Mouse (Mus musculus) megakaryocyte, adult 5-6 weeks (primary cell): ENCODE measurements around the gene Rapgef1. TPM values are rescaled to one million over a fixed set of nuclear protein-coding genes. Genes with fewer than 3 reads are reported as not detected.
"Not testable (repeated sequence)": the region's sequence is repeated elsewhere in the genome, so short reads cannot be mapped to it uniquely, and the experiment has no call there.

Experiments
- ATAC-seq: 2 replicates; pipeline ENCODE4 v1.8.0; 2016; ENCODE audit warnings: mild to moderate bottlenecking, inconsistent platforms; ENCODE audit not compliant: poor library complexity, severe bottlenecking
- total RNA-seq, 2 experiments: library from RNA; stranded (forward) in 1 of 2; stranded (reverse) in 1 of 2; fragments of 153-499, 151-499 nt in 1 of 2; fragments of 221-1000, 200-1000 nt in 1 of 2; gene quantifications; 2 replicates each; pipeline versions ENCODE4 v1.2.3 to v1.2.4; 2015 to 2017

Rapgef1 gene
- total RNA-seq, 2 experiments from 2014 or later: 20.2 to 22.7 TPM

DNA sequence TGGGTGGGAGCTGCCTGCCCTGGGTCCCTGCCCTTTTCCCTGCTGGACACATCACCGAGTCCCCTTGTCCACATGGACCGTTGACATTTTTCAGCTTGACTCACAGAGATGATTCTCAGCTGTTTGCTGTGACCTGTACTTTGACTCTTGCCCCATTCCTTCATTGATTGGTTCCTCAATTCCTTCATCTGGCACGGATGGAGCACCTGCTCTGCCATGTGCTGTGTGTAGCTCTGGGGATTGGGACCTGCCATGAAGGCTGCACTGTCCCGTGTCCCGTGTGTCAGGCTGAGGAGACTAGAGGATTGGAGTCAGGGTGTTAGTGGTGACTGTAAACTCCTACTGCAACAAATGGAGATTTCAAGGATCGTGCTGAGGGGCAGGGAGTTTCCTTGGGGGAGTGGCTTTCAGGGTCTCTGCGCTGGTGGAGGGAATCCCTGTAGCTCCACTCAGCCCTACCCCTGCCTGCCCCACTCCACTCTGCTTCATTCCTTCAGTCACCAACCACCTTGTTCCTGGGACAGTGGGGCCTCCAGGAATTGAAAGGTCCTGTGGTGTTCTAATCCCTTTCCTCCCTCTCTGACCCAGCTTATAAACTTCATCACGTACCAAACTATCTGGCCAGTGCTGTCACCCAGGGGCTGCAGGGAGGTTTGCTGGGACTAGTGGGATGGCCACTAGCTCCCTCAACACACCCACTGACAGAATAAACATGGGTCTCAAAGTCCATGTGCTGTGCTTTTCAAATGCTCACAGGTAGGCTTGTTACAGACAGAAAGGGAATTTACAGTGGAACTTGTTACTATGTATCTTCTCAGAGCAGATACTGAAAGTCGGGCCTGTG, 3.9 kb downstream of the Rapgef1 start:
- no peak for ATAC-seq

DNA sequence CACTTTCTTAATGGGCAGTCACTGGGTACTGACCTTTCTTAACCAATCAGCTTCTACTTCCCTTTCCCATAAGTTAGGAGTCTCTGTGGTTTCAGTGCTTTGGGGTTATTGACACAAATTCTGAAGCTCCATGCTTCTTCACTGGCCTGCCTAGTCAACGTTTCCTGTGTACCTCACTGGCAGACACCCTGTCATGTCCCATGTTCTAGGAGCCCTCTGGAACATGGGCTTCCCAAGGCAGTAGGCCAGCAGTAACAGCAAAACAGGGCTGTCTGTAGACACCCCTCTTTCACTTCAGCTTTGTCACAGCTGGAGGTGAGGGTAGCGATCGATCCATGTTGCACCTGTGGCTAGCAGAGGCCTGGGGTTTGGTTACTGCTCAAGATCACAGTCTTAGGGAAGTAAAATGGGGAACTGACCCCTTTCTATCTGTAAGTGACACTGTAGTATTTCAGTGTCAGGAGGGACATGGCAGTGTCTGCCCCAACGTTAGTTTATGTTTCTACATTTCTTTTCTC, 4.6 kb downstream of the Rapgef1 start:
- peak; percentile 69 for ATAC-seq

DNA sequence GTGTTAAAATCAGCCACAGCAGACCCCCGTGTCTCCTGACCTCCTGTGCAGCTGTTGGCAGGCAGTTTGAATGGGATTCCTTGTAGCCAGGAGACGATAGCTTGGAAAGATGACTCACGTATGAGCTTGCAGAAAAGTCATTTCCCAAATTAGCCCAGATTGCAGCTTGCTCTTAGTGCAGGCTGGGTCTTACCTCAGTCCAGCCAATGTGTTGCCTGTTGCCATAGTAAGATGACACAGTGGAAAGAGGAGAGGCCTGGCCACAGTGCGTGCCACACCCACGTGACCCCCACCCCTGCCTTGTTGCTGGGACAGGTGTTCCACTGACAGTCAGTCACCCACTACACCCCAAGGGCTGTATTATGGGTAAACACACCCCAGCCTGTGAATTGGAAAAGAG, 5.2 kb downstream of the Rapgef1 start:
- peak; percentile 73 for ATAC-seq

DNA sequence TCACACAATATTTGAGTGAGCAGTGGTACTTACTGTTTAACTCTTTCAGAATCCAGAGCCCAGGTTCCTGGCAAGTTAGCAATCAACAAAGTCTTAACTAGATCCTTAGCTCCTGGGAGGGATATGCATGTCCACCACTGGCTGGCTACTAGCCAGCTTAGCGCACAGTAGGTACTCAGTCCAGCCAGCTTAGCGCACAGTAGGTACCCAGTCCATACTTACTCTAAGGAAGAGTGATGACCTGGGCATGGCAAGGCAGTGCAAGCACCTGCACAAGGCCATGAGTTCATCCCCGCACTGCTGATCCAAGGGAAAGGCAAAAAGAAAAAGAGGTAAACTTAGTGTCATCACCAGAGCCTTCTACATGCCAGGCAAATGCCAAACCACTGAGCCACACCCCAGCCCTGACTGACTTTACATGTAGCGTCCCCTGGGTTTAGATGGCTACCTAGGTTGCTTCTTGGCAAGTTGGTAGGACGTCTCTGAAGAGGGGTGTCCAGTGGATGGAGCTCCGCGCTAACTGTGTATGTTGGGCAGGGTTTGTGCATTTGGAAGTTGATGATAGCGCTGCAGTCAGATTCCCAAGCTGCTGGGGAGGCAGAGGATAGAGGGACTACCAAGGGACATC, 6.2 kb downstream of the Rapgef1 start:
- no peak for ATAC-seq

DNA sequence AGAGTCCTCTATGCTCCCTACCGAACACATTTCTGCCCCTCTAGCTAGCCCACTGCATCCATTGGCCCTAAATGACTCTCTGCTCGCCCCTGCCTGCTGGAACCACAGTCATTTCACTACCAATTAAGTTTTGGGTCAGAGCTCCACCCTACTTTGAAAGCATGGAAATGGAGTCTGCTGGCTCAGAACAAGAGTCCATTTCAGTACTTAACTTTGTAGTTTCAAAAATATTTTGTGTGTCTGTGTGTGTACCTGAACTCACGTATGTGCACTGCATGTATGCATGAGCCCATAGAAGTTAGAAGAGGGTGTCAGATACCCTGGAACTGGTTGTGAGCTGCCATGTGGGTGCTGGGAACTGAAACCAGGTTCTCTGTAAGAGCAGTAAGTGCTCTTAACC, 7.8 kb downstream of the Rapgef1 start:
- no peak for ATAC-seq

DNA sequence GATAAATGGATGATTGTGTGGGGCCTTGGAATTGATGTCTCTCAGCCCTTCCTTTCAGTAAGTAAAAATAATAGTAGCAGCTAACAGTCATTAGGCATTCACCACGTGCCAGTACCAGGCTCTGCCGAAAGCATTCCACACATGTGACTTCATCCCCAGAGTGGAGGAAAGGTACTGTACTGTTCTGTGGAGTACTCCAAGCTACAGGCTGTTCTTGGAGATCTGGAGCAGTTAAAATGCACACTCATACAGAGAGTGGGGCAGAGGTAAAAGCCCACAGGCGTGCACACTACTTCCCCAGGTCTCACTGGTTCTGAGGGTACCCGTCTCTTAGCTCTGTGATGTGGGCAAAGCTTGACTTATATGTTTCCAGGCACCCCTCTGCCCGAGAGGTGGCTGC, 8.7 kb downstream of the Rapgef1 start:
- no peak for ATAC-seq

DNA sequence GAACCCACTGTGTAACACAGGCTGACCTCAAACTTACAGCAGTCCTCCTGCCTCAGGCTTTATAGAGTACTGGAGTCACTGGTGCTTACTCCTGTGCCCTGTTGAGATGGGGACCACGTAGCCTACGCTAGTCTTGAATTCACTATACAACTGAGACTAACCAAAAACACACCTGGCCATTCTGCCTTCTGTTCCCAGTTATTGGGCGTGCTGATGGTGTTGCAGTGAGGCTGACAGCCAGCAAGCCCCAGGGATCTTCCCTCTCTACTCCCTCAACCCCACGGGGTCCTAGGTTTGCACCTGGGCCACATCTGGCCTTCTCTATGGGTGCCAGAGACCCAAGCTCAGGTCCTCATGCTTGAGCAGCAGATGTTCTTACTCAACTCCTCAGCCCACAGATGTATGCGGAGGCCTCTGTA, 9.3 kb downstream of the Rapgef1 start:
- ATAC-seq: no peak

DNA sequence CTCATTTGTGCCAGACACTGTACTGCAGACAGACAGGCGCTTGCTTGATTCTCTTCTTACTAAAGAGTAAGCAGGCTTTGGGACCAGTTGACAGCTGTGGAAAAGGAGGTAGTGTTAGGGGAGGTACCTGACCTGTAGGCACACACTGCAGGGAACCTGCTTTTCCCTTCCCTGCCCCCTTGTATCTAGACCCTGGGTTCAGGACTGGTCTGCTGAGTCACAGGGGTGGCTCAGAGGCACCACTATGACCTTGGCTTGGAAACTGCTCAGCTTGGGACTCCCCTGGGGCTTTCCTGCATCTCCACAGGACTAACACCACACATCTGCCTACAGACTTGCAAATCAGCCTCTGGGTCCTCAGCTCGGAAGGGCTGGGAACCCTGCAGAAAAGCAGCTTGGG, 9.8 kb downstream of the Rapgef1 start:
- no peak for ATAC-seq

DNA sequence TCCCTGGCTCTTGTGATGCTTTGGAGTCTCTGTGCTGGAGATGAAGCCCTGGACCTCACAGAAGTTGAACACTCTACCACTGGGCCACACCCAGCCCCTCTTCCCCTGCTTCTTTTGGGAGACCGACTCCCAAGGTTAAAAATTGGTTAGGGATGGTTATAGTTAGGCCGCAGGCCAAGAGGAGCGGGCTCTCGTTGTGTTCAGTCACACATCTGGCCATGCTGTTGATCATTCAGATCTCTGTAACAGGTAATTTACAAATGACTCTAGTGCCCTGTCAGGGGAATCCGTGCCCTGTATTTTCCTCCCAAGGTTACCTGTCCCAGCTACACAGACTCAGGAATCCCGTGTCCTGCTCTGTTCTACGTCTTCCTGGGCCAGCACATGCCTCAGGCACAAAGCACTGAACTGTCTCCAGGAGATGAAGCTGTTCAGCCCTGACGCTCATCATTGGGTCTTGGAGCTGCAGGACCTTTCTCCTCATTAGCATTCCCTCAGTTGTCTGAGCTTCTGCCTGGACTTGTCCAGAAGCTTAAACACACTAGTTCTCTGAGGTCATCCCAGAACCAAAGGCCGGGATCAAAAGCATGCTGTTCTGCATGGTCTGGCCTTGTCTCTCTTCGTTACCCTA, 10.7 kb downstream of the Rapgef1 start:
- no peak for ATAC-seq

DNA sequence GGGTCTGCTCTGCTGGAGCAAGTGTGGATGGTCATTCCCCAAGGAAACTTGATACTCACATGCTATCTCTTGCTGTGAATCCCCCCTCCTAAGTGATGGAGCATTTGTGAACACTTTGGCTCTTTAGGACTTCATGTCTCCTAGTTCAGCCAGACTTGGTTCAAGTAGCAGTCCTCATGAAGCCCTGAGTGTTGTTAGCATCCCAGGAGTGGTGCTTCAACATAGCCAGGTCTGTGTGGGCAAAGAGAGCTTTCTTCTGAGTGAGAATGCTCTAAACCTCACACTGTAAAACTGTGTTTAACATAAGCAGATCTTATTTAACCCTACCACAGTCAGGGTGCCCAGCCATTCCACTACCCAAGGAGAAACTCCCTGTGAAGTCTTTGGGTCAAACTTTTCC, 11.5 kb downstream of the Rapgef1 start:
- ATAC-seq: no peak

DNA sequence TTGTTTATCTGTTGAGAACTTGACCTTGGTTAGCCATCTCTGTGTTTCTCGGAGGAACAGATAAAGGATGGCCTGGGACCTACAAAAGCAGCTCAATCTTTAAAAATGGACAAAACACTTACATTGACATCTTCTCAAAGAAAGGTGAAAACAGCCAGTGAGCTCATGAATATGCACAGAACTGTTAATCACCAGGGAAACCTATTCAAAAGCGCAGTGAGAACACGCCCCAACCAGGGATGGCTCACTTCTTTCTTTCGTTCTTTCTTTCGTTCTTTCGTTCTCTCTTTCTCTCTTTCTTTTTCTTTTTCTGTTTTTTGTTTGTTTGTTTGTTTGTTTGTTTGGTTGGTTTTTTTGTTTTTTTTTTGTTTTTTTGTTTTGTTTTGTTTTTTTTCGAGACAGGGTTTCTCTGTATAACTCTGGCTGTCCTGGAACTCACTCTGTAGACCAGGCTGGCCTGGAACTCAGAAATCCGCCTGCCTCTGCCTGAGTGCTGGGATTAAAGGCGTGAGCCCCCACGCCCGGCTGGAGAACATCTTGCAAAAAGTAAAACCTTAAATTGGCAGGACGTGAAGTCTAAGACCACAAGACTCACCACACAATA, 12.1 kb downstream of the Rapgef1 start:
- ATAC-seq: not testable (repeated sequence)

DNA sequence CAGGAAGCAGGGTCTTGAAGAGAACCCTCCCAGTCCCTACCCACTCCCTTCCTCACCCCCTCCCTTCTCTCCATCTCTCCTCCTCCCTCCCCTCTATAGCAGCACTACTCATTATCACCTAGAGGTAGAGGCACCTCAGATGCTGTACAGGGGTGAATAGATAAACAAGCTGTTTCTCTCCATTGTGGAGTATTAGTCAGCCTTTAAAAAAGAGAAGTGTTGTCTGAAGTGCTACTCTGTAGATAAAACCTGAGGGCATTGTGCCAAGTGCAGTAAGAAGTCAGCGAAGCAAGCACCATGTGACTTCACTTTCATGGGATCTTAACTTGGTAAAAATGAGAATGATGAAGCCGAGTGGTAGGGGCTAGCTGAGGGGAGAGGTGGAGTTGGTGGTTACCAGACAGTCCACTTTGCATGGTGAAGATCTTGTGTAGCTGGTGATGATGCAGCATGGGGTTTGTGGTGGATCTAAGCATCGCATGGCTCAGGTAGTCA, 12.7 kb downstream of the Rapgef1 start:
- peak; percentile 90 for ATAC-seq

DNA sequence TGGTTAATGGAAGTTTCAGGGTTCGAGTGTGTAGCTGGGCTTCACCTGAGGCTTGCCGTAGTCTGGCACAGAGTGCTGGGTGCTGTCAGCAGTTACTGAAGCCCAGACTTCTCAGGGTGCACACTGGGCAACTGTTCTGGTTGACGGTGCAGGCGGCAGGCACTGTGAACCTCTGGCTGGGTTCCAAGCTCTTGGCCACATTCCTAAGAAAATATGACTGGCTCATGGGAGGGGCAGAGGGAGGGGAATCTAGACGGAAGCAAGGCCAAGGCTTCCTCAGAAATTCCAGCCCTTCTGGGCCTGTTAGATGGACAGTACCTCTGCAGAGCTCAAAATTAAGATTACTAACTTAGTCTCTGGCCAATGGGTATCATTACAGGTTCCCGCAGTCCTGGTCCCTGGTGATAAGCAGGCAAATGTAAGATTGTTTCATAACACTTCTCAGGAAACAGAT, 13.6 kb downstream of the Rapgef1 start:
- ATAC-seq: no peak

DNA sequence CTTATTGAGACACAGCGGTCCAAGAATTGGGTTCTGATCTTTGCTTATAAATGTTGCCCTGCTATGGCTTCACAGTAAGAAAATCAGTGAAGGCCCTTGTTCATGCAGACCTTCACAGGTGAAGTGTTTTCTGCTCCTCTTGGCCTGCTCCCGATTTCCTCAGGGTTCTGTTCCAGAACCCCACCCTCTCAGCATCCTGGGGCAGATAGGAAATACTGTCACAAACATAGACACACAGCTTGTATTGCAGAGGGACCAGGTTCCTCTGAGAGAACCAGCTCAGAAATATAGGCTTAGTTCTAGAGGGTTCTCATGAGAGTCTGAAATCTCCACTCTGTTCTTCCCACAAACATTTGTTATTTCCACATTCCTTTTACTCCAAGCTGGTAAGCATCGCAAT, 14.3 kb downstream of the Rapgef1 start:
- ATAC-seq: no peak

DNA sequence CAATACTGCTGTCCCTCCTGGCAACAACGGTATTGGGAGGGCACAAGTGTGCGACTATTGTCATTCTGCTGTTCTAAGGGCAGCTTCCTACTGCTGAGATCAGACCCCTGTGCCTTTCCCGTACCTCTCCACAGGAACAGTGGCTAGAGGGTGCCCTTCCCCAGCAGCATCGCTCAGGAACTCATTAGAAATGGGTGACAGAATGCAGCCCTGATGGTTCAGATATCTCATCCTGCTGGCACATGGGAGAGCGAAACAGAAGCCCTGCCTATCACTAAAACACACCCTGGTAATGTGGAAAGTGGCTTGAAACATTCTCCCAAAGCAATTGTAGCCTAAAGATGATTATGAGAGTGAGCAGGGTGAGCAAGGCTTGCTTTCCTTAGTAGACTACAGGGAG, 15.0 kb downstream of the Rapgef1 start:
- ATAC-seq: no peak

DNA sequence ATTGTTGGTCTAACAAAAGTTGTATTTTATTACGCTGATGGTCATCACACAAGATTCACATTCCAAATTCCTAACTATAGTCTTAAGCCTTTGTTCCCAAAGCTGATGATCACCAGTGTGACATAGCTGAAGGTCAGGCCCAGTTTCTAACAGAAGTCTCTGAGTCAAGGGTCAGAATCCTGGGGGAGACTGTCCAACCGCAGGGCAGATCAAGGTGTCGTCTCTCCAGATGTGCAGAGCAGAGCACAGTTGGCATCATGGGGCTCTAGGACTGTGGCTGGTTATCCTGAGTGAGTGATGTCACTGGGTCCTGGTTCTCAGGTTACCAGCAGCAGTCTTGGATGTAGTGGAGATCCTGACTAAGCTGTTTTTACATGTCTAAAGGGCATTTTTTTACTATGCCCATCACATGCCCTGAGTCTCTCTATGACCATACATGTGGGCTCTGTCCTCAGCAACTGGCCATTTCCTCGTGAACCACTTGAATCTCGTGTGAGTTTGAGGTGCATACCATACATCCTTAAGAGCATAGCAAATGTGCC, 16.5 kb downstream of the Rapgef1 start:
- no peak for ATAC-seq

DNA sequence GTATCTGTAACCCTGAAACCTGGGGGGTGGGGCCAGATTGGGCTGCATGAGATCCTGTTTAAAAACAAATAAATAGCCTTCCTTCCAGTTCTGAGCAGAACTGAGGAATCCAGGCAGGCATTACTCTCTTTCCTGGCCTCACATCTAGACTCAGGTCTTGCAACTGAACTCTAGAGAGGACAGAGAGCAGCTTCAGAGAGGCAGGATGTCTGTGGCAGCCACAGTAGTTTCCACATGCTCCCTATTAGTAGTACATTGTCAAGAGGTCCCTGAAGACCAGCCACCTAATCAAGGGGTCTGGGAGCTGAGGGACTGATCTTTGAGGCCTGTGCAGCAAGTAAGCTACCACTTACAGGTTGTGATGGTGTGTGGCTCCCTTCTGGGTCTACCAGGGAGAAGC, 18.0 kb downstream of the Rapgef1 start:
- no peak for ATAC-seq

DNA sequence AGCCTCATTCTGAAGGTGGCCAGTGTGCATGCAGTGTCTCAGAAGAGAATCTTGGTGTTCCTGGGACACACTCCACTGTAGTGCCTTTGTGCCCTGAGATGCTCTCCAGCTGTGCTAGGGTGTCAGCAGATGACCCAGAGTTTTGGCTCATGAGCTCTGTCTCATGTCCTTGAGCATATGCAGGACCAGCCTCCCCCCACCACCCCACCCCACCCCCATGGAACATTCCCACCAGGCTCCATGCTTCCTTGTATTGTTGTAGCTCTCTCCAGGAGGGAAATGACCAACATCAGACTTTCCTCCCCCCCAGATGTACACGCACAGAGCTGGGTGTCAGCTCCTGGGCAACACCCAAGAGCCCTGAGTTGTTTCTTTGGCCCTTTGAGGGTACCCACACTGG, 19.9 kb downstream of the Rapgef1 start:
- ATAC-seq: no peak

DNA sequence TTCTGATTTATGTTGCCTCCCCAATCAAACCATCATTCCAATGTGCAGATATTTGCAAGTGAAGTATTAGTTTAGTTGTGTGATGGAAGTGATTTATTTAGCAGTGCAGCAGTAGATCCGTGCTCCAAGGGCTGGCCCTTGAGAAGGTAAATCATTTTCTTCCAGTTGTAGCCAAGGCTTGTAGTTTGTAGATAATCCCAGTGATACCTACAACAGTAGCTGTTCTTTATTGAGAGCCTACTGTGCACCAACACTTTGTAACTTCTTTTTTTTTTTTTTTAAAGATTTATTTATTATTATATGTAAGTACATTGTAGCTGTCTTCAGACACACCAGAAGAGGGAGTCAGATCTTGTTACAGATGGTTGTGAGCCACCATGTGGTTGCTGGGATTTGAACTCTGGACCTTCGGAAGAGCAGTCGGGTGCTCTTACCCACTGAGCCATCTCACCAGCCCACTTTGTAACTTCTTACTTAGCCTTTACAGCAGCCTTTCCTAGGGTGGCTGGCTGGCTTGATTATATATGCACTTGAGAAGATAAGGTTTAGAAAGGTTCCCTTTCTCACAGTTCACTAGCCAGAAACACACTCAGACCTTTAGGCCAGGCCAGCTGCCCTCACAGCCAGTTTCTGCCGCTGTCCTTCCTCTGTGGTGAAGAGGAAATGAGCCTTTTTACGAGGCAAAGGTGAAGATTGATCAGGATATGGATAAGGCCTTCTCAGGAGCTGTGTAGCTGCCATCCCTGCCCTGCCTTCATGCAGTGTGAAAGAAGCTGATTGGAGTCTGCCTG, 20.6 kb downstream of the Rapgef1 start:
- ATAC-seq: 0 out of 2 replicates have a peak, but pooled peaks have one; percentile 51

DNA sequence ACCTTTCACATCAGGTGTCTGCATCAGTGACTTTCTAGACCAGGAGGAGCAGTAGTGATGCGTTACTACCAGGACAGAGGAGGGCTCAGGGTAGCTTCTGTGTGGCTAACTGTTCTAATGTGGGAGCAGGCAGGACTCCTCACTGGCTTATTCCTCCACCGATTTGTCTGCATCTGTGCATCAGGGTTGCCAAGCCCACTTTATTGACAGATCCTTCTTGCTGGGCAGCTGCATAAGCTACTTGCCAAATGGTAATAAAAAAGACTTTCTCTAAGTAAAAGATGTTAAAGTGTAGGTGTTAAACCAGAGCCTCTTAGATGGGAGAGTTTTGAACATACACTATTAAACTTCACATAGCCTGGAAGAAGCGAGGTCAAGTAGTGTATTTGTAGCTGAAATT, 22.2 kb downstream of the Rapgef1 start:
- no peak for ATAC-seq
